Mouse (Mus musculus) midbrain, embryonic 14.5 days (tissue): ENCODE measurements around the gene Apol7b. TPM values are rescaled to one million over a fixed set of nuclear protein-coding genes. Genes with fewer than 3 reads are reported as not detected.
"Not testable (repeated sequence)": the region's sequence is repeated elsewhere in the genome, so short reads cannot be mapped to it uniquely, and the experiment has no call there.

Source experiments
- ATAC-seq: fragments of 200-750 bp; cut with Nextera tagmentation; 2 replicates; pipeline ENCODE4 v1.8.0; 2017; ENCODE audit warnings: moderate number of reproducible peaks, moderate library complexity; ENCODE audit not compliant: low FRiP score, low TSS enrichment
- DNase-seq: peaks from one replicate; pipeline ENCODE4 v3.0.0-alpha.2; 2015
- H3K27ac ChIP-seq: fragments of 300-500 bp; sonication (generic); replicated peaks from 2 replicates; pipeline ENCODE4 v1.5.1; 2014; ENCODE audit warnings: mild to moderate bottlenecking, low read depth, low read length, moderate library complexity
- H3K27me3 ChIP-seq: fragments of 300-500 bp; sonication (generic); 2 replicates; pipeline ENCODE4 v1.6.1; 2014; ENCODE audit warnings: low read length, control low read depth, mixed read lengths; ENCODE audit not compliant: control insufficient read depth, insufficient read depth
- H3K36me3 ChIP-seq: fragments of 300-500 bp; sonication (generic); 2 replicates; pipeline ENCODE4 v1.6.1; 2014; ENCODE audit warnings: low read length, control low read depth; ENCODE audit not compliant: control insufficient read depth, insufficient read depth
- H3K4me1 ChIP-seq: fragments of 300-500 bp; sonication (generic); 2 replicates; pipeline ENCODE4 v1.6.1; 2014; ENCODE audit warnings: mild to moderate bottlenecking, antibody characterized with exemption, low read length, control low read depth; ENCODE audit not compliant: control insufficient read depth, insufficient read depth
- H3K4me2 ChIP-seq: fragments of 300-500 bp; sonication (generic); 2 replicates; pipeline ENCODE4 v1.6.1; 2014; ENCODE audit warnings: mild to moderate bottlenecking, low read length, moderate library complexity
- H3K4me3 ChIP-seq: fragments of 300-500 bp; sonication (generic); replicated peaks from 2 replicates; pipeline ENCODE4 v1.5.1; 2014; ENCODE audit warnings: low read depth, low read length
- H3K9ac ChIP-seq: fragments of 300-500 bp; sonication (generic); replicated peaks from 2 replicates; pipeline ENCODE4 v1.6.1; 2014; ENCODE audit warnings: mild to moderate bottlenecking, low read length, moderate library complexity
- H3K9me3 ChIP-seq: fragments of 300-500 bp; sonication (generic); 2 replicates; pipeline ENCODE4 v1.6.1; 2016; ENCODE audit warnings: low read length, control low read depth, mixed read lengths; ENCODE audit not compliant: control insufficient read depth
- WGBS: fragments of 180-500 bp; shearing (Covaris S2); extraction: QIAGEN DNeasy Blood & Tissue Kit; methylation state at CpG from one replicate; pipeline ENCODE4 v1.1.7; 2014; 5-methylcytosine and 5-hydroxymethylcytosine counted together
- polyA plus RNA-seq: library from polyadenylated mRNA; unstranded; fragments of >200 nt; fragmentation: Nextera tagmentation; extraction: Ambion mirVana; gene quantifications from 2 replicates; pipeline ENCODE4 v1.2.1, GENCODE M21; 2014

Apol7b gene
- polyA plus RNA-seq, 1 experiment from 2014 or later, result not detected

DNA sequence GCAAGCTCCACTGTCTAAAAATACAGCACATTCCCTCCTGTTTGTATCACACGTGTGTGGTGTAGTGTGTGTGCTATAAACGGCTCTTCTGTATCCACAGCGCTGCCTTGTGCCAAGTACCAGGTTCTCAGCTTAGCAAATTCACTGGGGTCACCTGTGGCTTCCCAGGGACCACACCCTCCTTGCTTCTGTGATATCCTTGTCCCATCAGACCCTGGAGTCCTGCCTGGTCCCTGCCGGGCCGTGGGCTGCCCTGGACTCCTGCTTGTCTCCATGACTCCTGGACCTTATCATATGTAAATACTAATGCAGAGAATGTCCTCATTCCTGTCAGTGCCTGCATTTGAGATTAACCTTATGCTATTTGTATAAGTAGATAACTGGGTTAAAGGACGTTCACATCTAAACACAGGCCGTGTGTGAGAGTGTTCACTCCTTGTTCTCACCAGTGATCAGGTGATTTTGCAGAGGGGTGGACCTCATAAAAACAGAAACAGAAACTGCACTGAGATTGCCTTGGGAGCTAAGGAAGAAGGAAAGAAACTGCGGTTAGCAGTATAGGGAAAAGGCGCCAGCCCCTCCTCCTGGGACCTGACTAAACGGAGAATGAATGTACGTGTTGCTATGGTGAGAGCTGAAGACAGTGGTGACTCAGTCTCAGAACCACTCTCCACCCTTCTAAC, 49.7 kb downstream of the Apol7b start:
- not testable (repeated sequence) for H3K4me2 ChIP-seq, DNase-seq, H3K4me3 ChIP-seq, H3K27me3 ChIP-seq, H3K9me3 ChIP-seq, H3K4me1 ChIP-seq, H3K27ac ChIP-seq, H3K9ac ChIP-seq, ATAC-seq, H3K36me3 ChIP-seq
- 78% methylated on average over 11 of the region's 11 CpGs for WGBS

DNA sequence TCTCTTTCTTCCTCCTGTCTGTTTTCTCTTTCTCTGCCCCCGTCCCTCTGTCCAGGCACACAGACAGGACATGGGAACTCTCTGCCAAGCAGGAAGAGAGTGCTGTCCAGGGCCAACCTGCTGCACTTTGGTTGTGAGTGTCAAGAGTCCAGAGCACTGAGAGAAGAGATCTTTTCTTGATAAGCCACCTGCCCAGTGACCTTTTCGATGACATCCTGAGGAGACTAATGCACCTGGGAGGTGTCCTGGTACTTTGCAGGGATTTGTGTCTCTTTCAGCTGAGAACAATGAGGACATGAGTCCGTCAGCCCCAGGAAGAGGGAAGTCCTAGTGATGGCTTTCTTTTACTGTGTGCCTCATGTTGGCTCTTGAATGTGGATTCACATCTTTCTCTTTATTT, 53.5 kb downstream of the Apol7b start:
- H3K27ac ChIP-seq, H3K9me3 ChIP-seq, H3K4me3 ChIP-seq, H3K4me1 ChIP-seq, H3K27me3 ChIP-seq, DNase-seq, H3K4me2 ChIP-seq, ATAC-seq, H3K36me3 ChIP-seq, H3K9ac ChIP-seq: not testable (repeated sequence)
- 67% methylated on average over 3 of the region's 3 CpGs for WGBS

DNA sequence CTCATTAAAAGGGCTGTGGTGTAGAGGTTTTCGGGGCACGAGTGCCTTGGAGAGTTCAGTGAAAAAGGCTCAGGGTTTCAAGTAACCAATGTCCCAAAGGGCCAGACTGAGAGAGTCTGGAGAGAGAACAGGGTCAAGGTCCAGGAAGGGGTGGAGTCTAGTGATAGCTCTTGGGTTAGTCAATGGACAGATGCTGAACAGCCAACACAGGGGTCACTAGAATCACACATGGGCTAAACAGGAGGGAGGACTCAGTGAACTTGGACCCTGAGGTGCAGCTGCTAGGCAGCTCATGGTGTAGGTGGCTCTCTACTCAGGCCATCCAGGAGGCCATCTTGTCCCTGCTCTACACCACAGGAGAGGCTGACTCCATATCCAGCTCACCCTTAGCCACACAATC, 59.8 kb downstream of the Apol7b start:
- no peaks in the 10 kb centered on the region for H3K27me3 ChIP-seq
- no peaks in the 10 kb centered on the region for H3K9me3 ChIP-seq
- DNase-seq (no peak), ATAC-seq (no peak)
- H3K4me1 ChIP-seq, result no peaks in the 10 kb centered on the region
- H3K4me3 ChIP-seq, result no peak overlapping the region
- no peaks in the 10 kb centered on the region for H3K36me3 ChIP-seq
- H3K4me2 ChIP-seq, result no peak overlapping the region
- H3K9ac ChIP-seq, result no peak overlapping the region
- no peak overlapping the region for H3K27ac ChIP-seq
- WGBS, result 87% methylated on average over 2 of the region's 2 CpGs

DNA sequence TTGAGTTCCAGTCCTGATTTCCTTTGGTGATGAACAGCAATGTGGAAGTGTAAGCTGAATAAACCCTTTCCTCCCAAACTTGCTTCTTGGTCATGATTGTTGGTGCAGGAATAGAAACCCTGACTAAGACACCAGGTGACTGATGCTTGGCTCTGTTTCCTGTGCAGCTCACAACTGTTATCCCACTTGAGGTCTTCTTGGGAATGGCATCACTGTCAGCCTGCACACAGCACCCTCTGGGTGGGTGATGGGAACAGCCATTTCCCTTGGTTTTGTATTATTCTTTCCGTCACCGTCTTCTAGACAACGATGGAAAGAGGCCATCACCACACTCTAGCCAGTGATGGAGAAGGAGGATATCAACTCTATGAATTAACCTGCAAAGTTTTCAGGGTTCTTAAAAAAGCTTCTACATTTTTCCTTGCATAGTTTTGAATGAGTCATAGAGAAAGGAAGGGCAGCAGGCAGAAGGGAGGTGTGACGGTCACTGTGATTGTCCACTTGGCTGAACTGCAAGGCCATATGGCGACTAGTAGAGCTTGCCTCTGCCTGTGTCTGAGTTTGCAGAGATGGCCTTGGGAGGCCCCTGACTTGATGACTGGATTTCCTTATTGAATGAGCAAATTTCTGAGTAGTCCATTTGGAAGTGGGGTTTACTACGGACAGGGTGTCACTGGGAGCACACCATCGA, 62.8 kb downstream of the Apol7b start:
- Histone ChIP-seq H3K36me3 (no peaks in the 10 kb centered on the region), H3K9ac (no peak overlapping the region), H3K9me3 (no peaks in the 10 kb centered on the region), H3K27me3 (no peaks in the 10 kb centered on the region), H3K4me3 (no peak overlapping the region), H3K4me2 (no peak overlapping the region), H3K4me1 (no peaks in the 10 kb centered on the region), H3K27ac (no peak overlapping the region)
- ATAC-seq (no peak), DNase-seq (no peak)
- 93% methylated on average over 7 of the region's 7 CpGs for WGBS

DNA sequence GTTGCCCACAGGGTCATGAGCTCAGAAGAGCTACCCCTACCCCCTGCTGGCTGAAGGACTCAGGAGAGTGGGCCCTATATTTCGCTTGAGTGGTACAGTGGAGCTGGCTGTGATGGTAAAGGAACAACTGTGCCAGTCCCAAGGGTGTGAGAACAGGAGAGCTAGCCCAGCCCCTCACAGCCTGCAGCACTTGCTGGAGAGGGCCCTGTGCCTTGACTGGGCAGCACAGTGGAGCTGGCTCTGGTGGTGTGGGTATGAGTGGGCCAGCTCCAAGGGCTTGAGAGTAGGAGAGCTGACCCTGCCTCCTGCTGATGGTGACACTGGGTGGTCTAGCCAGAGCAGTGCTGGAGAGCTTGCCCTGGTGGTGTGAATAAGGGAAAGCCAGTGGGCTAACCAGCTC, 64.4 kb downstream of the Apol7b start:
- Histone ChIP-seq H3K4me3 (no peak overlapping the region), H3K9me3 (no peaks in the 10 kb centered on the region), H3K27me3 (no peaks in the 10 kb centered on the region), H3K36me3 (no peaks in the 10 kb centered on the region), H3K4me1 (no peaks in the 10 kb centered on the region), H3K9ac (no peak overlapping the region), H3K27ac (no peak overlapping the region), H3K4me2 (no peak overlapping the region)
- no peak for ATAC-seq
- DNase-seq, result no peak
- 47% methylated on average over 1 of the region's 1 CpGs for WGBS

DNA sequence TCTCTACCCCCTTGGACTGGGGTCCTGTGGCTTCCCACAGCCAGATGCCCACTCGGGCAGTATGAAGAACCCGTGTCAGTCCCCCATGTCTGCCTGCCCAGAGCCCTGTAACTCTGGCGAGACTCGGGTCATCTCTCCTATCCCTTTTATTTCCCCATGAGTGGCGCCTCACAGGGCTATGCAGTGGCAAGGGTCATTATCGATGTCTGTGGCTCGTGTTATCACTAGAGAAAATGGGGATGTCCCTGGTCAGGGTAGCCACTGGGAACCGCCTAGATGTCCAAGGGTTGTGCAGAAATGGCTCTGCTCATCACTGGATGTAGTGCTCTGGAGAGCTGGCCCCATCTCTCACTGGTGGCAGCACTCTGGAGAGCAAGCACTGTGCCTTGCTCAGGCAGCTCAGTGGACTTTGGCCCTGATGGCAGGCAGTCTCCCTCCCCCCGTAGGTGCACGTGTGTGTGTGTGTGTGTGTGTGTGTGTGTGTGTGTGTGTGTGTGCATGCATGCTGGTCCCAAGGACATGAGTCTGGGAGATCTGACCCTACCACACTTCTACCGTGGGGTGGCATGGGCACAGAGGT, 64.9 kb downstream of the Apol7b start:
- Histone ChIP-seq H3K4me2 (no peak overlapping the region), H3K36me3 (no peaks in the 10 kb centered on the region), H3K4me3 (no peak overlapping the region), H3K9ac (no peak overlapping the region), H3K27ac (no peak overlapping the region), H3K9me3 (no peaks in the 10 kb centered on the region), H3K4me1 (no peaks in the 10 kb centered on the region), H3K27me3 (no peaks in the 10 kb centered on the region)
- DNase-seq, result no peak
- ATAC-seq, result no peak
- WGBS, result 85% methylated on average over 11 of the region's 11 CpGs

DNA sequence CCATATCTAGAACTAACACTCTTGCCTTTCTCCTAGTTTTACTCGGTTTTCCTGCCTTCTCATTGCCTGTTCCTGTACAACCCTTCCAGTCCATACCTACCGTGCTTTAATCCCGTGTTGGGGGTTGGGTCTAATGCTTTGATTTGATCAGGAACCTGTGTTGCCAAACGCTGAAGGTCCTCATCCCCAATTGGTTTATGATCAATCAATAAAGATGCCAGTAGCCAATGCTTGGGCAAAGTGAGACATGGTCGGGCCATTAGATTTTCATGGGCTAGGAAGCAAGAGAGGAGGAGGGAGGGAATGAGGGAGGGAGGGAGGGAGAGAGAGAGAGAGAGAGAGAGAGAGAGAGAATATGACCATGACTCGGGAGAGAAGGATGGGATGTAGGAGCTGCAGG, 65.8 kb downstream of the Apol7b start:
- no peak for ATAC-seq
- Histone ChIP-seq H3K4me3 (no peak overlapping the region), H3K9ac (no peak overlapping the region), H3K27me3 (no peaks in the 10 kb centered on the region), H3K27ac (no peak overlapping the region), H3K4me1 (no peaks in the 10 kb centered on the region), H3K36me3 (no peaks in the 10 kb centered on the region), H3K4me2 (no peak overlapping the region), H3K9me3 (no peaks in the 10 kb centered on the region)
- 81% methylated on average over 6 of the region's 6 CpGs for WGBS
- DNase-seq, result no peak

DNA sequence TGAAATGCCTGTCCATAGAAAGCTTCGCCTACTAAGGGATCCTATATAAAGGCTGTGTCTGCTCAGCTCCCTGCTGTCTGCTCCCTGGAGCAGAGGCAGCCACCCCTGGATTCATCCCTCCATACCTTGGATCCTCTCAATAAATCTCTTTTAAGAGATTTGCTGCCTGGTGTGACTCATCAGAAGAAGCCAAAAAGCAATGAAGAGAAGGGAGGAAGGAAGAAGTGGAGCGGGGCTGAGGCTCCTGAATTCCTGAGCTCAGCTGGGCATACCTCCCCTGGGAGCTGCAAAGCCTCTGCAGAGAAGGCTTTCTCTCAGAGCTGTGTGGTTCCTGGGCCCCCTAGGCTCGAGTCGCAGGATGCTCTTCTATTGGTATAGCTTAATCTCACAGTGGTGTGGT, 67.4 kb downstream of the Apol7b start:
- WGBS, result 45% methylated on average over 4 of the region's 4 CpGs
- DNase-seq, result no peak

DNA sequence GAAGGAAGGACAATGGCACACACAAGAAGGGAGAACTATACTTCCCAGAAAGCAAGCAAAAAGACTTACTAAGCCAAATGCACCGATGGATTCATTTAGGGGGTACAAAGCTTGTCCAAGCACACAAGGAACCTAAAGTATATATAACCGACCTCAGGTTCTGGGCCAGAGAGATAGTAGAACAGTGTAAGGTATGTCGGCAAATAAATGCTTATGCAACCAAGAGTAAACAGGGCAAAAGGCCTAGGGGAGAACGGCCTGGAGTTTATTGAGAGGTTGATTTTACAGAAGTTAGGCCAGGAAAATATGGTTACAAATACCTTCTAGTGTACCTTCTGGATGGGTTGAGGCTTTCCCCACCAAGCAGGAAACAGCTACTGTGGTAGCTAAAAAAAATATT, 69.9 kb downstream of the Apol7b start:
- DNase-seq (no peak), ATAC-seq (no peak)
- H3K36me3 ChIP-seq, result no peaks in the 10 kb centered on the region
- H3K4me3 ChIP-seq, result no peak overlapping the region
- H3K27me3 ChIP-seq, result no peaks in the 10 kb centered on the region
- no peaks in the 10 kb centered on the region for H3K9me3 ChIP-seq
- H3K4me2 ChIP-seq, result no peak overlapping the region
- WGBS, result 96% methylated on average over 4 of the region's 4 CpGs
- H3K9ac ChIP-seq, result no peak overlapping the region
- H3K27ac ChIP-seq, result no peak overlapping the region
- H3K4me1 ChIP-seq, result no peaks in the 10 kb centered on the region

More for the DNA sequence above, 67.4 kb downstream of the Apol7b start:
- no peak for ATAC-seq
- Histone ChIP-seq H3K4me3 (no peak overlapping the region), H3K27me3 (no peaks in the 10 kb centered on the region), H3K9me3 (no peaks in the 10 kb centered on the region), H3K9ac (no peak overlapping the region), H3K4me2 (no peak overlapping the region), H3K4me1 (no peaks in the 10 kb centered on the region), H3K36me3 (no peaks in the 10 kb centered on the region), H3K27ac (no peak overlapping the region)
